Mouse (Mus musculus) heart, postnatal 25 days (tissue): ENCODE measurements at regions not wholly inside any gene's neighbourhood (a gene's known extent, or its start where the extent isn't known, plus 50 kb on each side); places are given as distances from the start of the nearest gene placed in this dataset.

Experiments used
- DNase-seq: peaks from one replicate; pipeline ENCODE4 v3.0.0; 2022; ENCODE audit warnings: low spot score
- intact Hi-C: fragments of 180-260 bp; cut with DNase I; formaldehyde crosslinking; loops from one replicate; pipeline ENCODE4 v1.15.1; 2025

- no peak for DNase-seq
Measured at GRCm38 (mm10) chr2:9433110-9433940, 447.7 kb upstream of the 4930412O13Rik start.

GRCm38 (mm10) chr2:9435155-9435872 lies 445.7 kb upstream of the 4930412O13Rik start:
- no peak for DNase-seq
- intact Hi-C loops, result no loop called here

More at GRCm38 (mm10) chr2:9433110-9433940, 447.7 kb upstream of the 4930412O13Rik start:
- intact Hi-C loops, result no loop called here

- no peak for DNase-seq
- intact Hi-C loops, result no loop called here
Measured at GRCm38 (mm10) chr2:9443103-9443502, 437.9 kb upstream of the 4930412O13Rik start.

GRCm38 (mm10) chr2:9445826-9446225 lies 435.2 kb upstream of the 4930412O13Rik start:
- DNase-seq, result no peak
- intact Hi-C loops, result no loop called here

GRCm38 (mm10) chr2:9464413-9464812 lies 416.6 kb upstream of the 4930412O13Rik start:
- intact Hi-C loops, result no loop called here
- no peak for DNase-seq

- no peak for DNase-seq
- intact Hi-C loops, result no loop called here
Measured at GRCm38 (mm10) chr2:9464818-9465217, 416.2 kb upstream of the 4930412O13Rik start.

GRCm38 (mm10) chr2:9467573-9467972 lies 413.5 kb upstream of the 4930412O13Rik start:
- no peak for DNase-seq

GRCm38 (mm10) chr2:9468651-9469050 lies 412.4 kb upstream of the 4930412O13Rik start:
- no peak for DNase-seq
- intact Hi-C loops, result no loop called here

More at GRCm38 (mm10) chr2:9467573-9467972, 413.5 kb upstream of the 4930412O13Rik start:
- intact Hi-C loops, result no loop called here

- no peak for DNase-seq
- intact Hi-C loops, result no loop called here
Measured at GRCm38 (mm10) chr2:9481678-9482345, 399.2 kb upstream of the 4930412O13Rik start.

- no peak for DNase-seq
- intact Hi-C loops, result no loop called here
Measured at GRCm38 (mm10) chr2:9487381-9487914, 393.6 kb upstream of the 4930412O13Rik start.

- no peak for DNase-seq
- intact Hi-C loops, result no loop called here
Measured at GRCm38 (mm10) chr2:9493606-9494145, 387.4 kb upstream of the 4930412O13Rik start.

GRCm38 (mm10) chr2:9520045-9520444 lies 361.0 kb upstream of the 4930412O13Rik start:
- intact Hi-C loops, result no loop called here
- DNase-seq, result no peak

- DNase-seq, result no peak
- intact Hi-C loops, result no loop called here
Measured at GRCm38 (mm10) chr2:9525910-9526309, 355.1 kb upstream of the 4930412O13Rik start.

GRCm38 (mm10) chr2:9535141-9535658 lies 345.9 kb upstream of the 4930412O13Rik start:
- intact Hi-C loops, result loop anchor here (10.0 kb wide), 1 partner anchor 340 kb away; no protein-coding TSS in a partner anchor

GRCm38 (mm10) chr2:9547771-9548590 lies 333.1 kb upstream of the 4930412O13Rik start:
- no peak for DNase-seq
- intact Hi-C loops, result no loop called here

More at GRCm38 (mm10) chr2:9535141-9535658, 345.9 kb upstream of the 4930412O13Rik start:
- DNase-seq, result no peak

GRCm38 (mm10) chr2:9553313-9553712 lies 327.7 kb upstream of the 4930412O13Rik start:
- intact Hi-C loops, result no loop called here
- DNase-seq, result no peak

GRCm38 (mm10) chr2:9564487-9565043 lies 316.5 kb upstream of the 4930412O13Rik start:
- intact Hi-C loops, result no loop called here
- no peak for DNase-seq

GRCm38 (mm10) chr2:9569220-9569619 lies 311.8 kb upstream of the 4930412O13Rik start:
- intact Hi-C loops, result no loop called here
- DNase-seq, result no peak

GRCm38 (mm10) chr2:9574196-9574595 lies 306.9 kb upstream of the 4930412O13Rik start:
- intact Hi-C loops, result no loop called here
- no peak for DNase-seq
